In genomic region chr15:99717386-99718334, GRCm38 (mm10) we compare ENCODE assay signal across 8 mouse cellular contexts. TPM values are rescaled to one million over a fixed set of nuclear protein-coding genes. Genes with fewer than 3 reads are reported as not detected.
DNase-seq lines count a peak whose midpoint lies in the region; ATAC-seq and TF ChIP-seq lines count a peak whose summit lies in the region.

Gene Gpd1 (plus strand): TSS chr15:99717515.

- peak within 1 kb of the TSS; percentile 30; the same call in 1 of the 2 replicates for H3K9ac ChIP-seq in heart, embryonic 14.5 days (ENCODE audit: low read length)
- H3K9ac ChIP-seq in lung, embryonic 15.5 days, result no peak within 1 kb of the TSS
- no peak within 1 kb of the TSS for H3K9ac ChIP-seq in stomach, embryonic 15.5 days

- peak; percentile 51 for TF ChIP-seq POLR2A in testis, adult 2 months (IDR thresholded peaks at IDR 0.05; ENCODE audit: control insufficient read depth, low read depth, low read length)

- no peak for DNase-seq in testis, postnatal 14 days (ENCODE audit: low spot score)
- DNase-seq in cerebellum, postnatal 25 days, result peak; percentile 86 to 92
- DNase-seq in kidney, postnatal 36 days, result peak; percentile 86 to 88
- no peak for DNase-seq in embryo, embryonic 10.5 days (ENCODE audit: low spot score)

- H3K9me3 ChIP-seq in heart, embryonic 14.5 days (ENCODE audit: control insufficient read depth, low read length), result no peaks in the 10 kb centered on the region
- no peaks in the 10 kb centered on the region for H3K9me3 ChIP-seq in lung, embryonic 15.5 days
- H3K9me3 ChIP-seq in stomach, embryonic 15.5 days, result no peaks in the 10 kb centered on the region

- peaks cover 6% of the 10 kb centered on the region for H3K4me1 ChIP-seq in testis, adult 2 months (ENCODE audit: control insufficient read depth, insufficient read depth, low read length)
- H3K4me1 ChIP-seq in heart, embryonic 14.5 days (ENCODE audit: control insufficient read depth in 2 of 2, insufficient read depth in 2 of 2, low read length in 2 of 2), result peaks cover 16 to 30% of the 10 kb centered on the region in 2 experiments
- 0 out of 2 replicates have a peak, but pooled peaks cover 6% of the 10 kb centered on the region for H3K4me1 ChIP-seq in lung, embryonic 15.5 days
- peaks cover 9% of the 10 kb centered on the region for H3K4me1 ChIP-seq in stomach, embryonic 15.5 days

- no peak for ATAC-seq in heart, embryonic 14.5 days (ENCODE audit: insufficient number of reproducible peaks, insufficient read depth, low FRiP score, low read depth)
- ATAC-seq in lung, embryonic 15.5 days (ENCODE audit: borderline replicate concordance, extremely low read depth, low FRiP score, low TSS enrichment), result no peak
- ATAC-seq in stomach, embryonic 15.5 days (ENCODE audit: insufficient read depth, low FRiP score, low read depth), result no peak

- H3K4me3 ChIP-seq in testis, adult 2 months (ENCODE audit: control insufficient read depth, low read depth, low read length), result peak within 1 kb of the TSS; percentile 48
- H3K4me3 ChIP-seq in heart, embryonic 14.5 days (ENCODE audit: control insufficient read depth in 1 of 2, insufficient read depth in 1 of 2, low read depth in 1 of 2, low read length in 2 of 2), result no peak within 1 kb of the TSS
- H3K4me3 ChIP-seq in lung, embryonic 15.5 days, result no peak within 1 kb of the TSS
- no peak within 1 kb of the TSS for H3K4me3 ChIP-seq in stomach, embryonic 15.5 days (replicated peaks)

- H3K36me3 ChIP-seq in testis, adult 2 months (ENCODE audit: control insufficient read depth, insufficient read depth, low read length), result no peaks in the 10 kb centered on the region
- H3K36me3 ChIP-seq in heart, embryonic 14.5 days (ENCODE audit: control insufficient read depth, insufficient read depth, low read length), result peaks cover 42% of the 10 kb centered on the region
- peaks cover 18% of the 10 kb centered on the region for H3K36me3 ChIP-seq in lung, embryonic 15.5 days
- H3K36me3 ChIP-seq in stomach, embryonic 15.5 days, result peaks cover 17% of the 10 kb centered on the region

- H3K27ac ChIP-seq in testis, adult 2 months (ENCODE audit: control insufficient read depth, insufficient read depth, low read depth, low read length), result peak within 1 kb of the TSS; percentile 7; the same call in 1 of the 2 replicates
- H3K27ac ChIP-seq in heart, embryonic 14.5 days (replicated peaks in 1 of 2; ENCODE audit: control insufficient read depth in 1 of 2, insufficient read depth in 1 of 2, low read depth in 2 of 2, low read length in 2 of 2), result no peak within 1 kb of the TSS; a peak in 1 of 4 replicates
- H3K27ac ChIP-seq in lung, embryonic 15.5 days, result no peak within 1 kb of the TSS
- H3K27ac ChIP-seq in stomach, embryonic 15.5 days, result no peak within 1 kb of the TSS

- 69% methylated on average over 26 of the region's 26 CpGs for WGBS in heart, embryonic 14.5 days
- WGBS in lung, embryonic 15.5 days, result 55% methylated on average over 26 of the region's 26 CpGs
- WGBS in stomach, embryonic 15.5 days, result 61% methylated on average over 26 of the region's 26 CpGs

- no peak within 1 kb of the TSS for H3K4me2 ChIP-seq in heart, embryonic 14.5 days (ENCODE audit: low read length)
- peak within 1 kb of the TSS; percentile 7; the same call in 1 of the 2 replicates for H3K4me2 ChIP-seq in lung, embryonic 15.5 days
- H3K4me2 ChIP-seq in stomach, embryonic 15.5 days, result 0 out of 2 replicates have a peak within 1 kb of the TSS, but pooled peaks have one; percentile 5

- TF ChIP-seq CTCF in testis, adult 2 months (IDR thresholded peaks at IDR 0.05; ENCODE audit: control insufficient read depth, insufficient read depth, insufficient replicate concordance, low read depth, low read length), result no peak

- no peaks in the 10 kb centered on the region for H3K27me3 ChIP-seq in testis, adult 2 months (ENCODE audit: control insufficient read depth, insufficient read depth, low read length)
- no peaks in the 10 kb centered on the region for H3K27me3 ChIP-seq in heart, embryonic 14.5 days (ENCODE audit: control insufficient read depth, insufficient read depth, low read length)
- H3K27me3 ChIP-seq in lung, embryonic 15.5 days, result no peaks in the 10 kb centered on the region
- H3K27me3 ChIP-seq in stomach, embryonic 15.5 days (replicated peaks), result no peaks in the 10 kb centered on the region

RNA-seq across cellular contexts. Expression of gene Gpd1, which starts in this region (rescaled TPM):
- 16.6 and 16.9 TPM in 2 replicates for polyA plus RNA-seq in testis, adult 2 months (2012; rRNA removed)
- 0.80 and 1.1 TPM in 2 replicates for polyA plus RNA-seq in heart, embryonic 14.5 days (2014; fragmentation: Nextera tagmentation; extraction: Ambion mirVana)
- 0.82 and 1.1 TPM in 2 replicates for polyA plus RNA-seq in lung, embryonic 15.5 days (2015; fragmentation: Nextera tagmentation; extraction: Ambion mirVana)
- 4.8 and 5.3 TPM in 2 replicates for polyA plus RNA-seq in stomach, embryonic 15.5 days (2015; fragmentation: Nextera tagmentation; extraction: Ambion mirVana)

Comparison
In these comparisons a context has a peak if more than half of its experiments do, and no peak if none do; other contexts are left out.
1. DNase-seq: peak in cerebellum, postnatal 25 days (2 of 2) and kidney, postnatal 36 days (2 of 2); none in testis, postnatal 14 days (single experiment) and embryo, embryonic 10.5 days (single experiment).